Mouse (Mus musculus) cerebellum, adult 18-20 months (tissue): ENCODE results near the gene Kctd17.

Experiments used
- DNase-seq, 2 experiments: peaks; one replicate each; pipeline ENCODE4 v3.0.0; 2021

The Kctd17 gene

GRCm38 (mm10) chr15:78486564-78486963 lies 58.2 kb downstream of the Kctd17 start:
- DNase-seq: no peak

GRCm38 (mm10) chr15:78487066-78487465 lies 58.7 kb downstream of the Kctd17 start:
- DNase-seq: no peak
